Mouse (Mus musculus): ENCODE measurements around the gene Abcc12. TPM values are rescaled to one million over a fixed set of nuclear protein-coding genes. Genes with fewer than 3 reads are reported as not detected.

The Abcc12 gene
- polyA plus RNA-seq, 1 experiment from 2014 or later, result not detected

- Histone ChIP-seq H3K4me1 (ENCODE audit: control insufficient read depth, low read depth, low read length) (no peaks in the 10 kb centered on the region), H3K4me2 (ENCODE audit: low read depth, low read length) (no peak overlapping the region), H3K9me3 (replicated peaks; ENCODE audit: control insufficient read depth, low read length) (no peaks in the 10 kb centered on the region), H3K27me3 (ENCODE audit: control insufficient read depth, insufficient read depth, low read depth, low read length) (no peaks in the 10 kb centered on the region), H3K27ac (ENCODE audit: low read length) (no peak overlapping the region), H3K36me3 (ENCODE audit: control insufficient read depth, insufficient read depth) (no peaks in the 10 kb centered on the region), H3K4me3 (ENCODE audit: low read depth, low read length) (no peak overlapping the region), H3K9ac (ENCODE audit: low read depth, low read length) (no peak overlapping the region)
- WGBS (ENCODE audit: insufficient replicate concordance), result 76% methylated on average over 2 of the region's 2 CpGs
- no peak for ATAC-seq (ENCODE audit: low read depth)
These were observed 40.1 kb downstream of the Abcc12 start for GRCm38 (mm10) chr8:86540376-86540775.

GRCm38 (mm10) chr8:86536663-86536987, 43.9 kb downstream of the Abcc12 start:
- ATAC-seq (ENCODE audit: low read depth), result no peak
- no peak overlapping the region for H3K27ac ChIP-seq (ENCODE audit: low read length)
- WGBS (ENCODE audit: insufficient replicate concordance), result 43% methylated on average over 3 of the region's 3 CpGs
- no peaks in the 10 kb centered on the region for H3K9me3 ChIP-seq (replicated peaks; ENCODE audit: control insufficient read depth, low read length)
- H3K4me3 ChIP-seq (ENCODE audit: low read depth, low read length), result no peak overlapping the region
- H3K36me3 ChIP-seq (ENCODE audit: control insufficient read depth, insufficient read depth), result no peaks in the 10 kb centered on the region
- no peaks in the 10 kb centered on the region for H3K27me3 ChIP-seq (ENCODE audit: control insufficient read depth, insufficient read depth, low read depth, low read length)
- no peak overlapping the region for H3K9ac ChIP-seq (ENCODE audit: low read depth, low read length)
- H3K4me2 ChIP-seq (ENCODE audit: low read depth, low read length), result no peak overlapping the region
- H3K4me1 ChIP-seq (ENCODE audit: control insufficient read depth, low read depth, low read length), result no peaks in the 10 kb centered on the region

- no peaks in the 10 kb centered on the region for H3K4me1 ChIP-seq (ENCODE audit: control insufficient read depth, low read depth, low read length)
- no peak overlapping the region for H3K4me3 ChIP-seq (ENCODE audit: low read depth, low read length)
- WGBS (ENCODE audit: insufficient replicate concordance), result 35% methylated on average over 11 of the region's 11 CpGs
- H3K36me3 ChIP-seq (ENCODE audit: control insufficient read depth, insufficient read depth), result no peaks in the 10 kb centered on the region
- no peak overlapping the region for H3K9ac ChIP-seq (ENCODE audit: low read depth, low read length)
- no peak overlapping the region for H3K4me2 ChIP-seq (ENCODE audit: low read depth, low read length)
- no peaks in the 10 kb centered on the region for H3K27me3 ChIP-seq (ENCODE audit: control insufficient read depth, insufficient read depth, low read depth, low read length)
- H3K9me3 ChIP-seq (replicated peaks; ENCODE audit: control insufficient read depth, low read length), result no peaks in the 10 kb centered on the region
- H3K27ac ChIP-seq (ENCODE audit: low read length), result no peak overlapping the region
- no peak for ATAC-seq (ENCODE audit: low read depth)
These were observed 44.5 kb downstream of the Abcc12 start for GRCm38 (mm10) chr8:86535791-86536662.

GRCm38 (mm10) chr8:86535068-86535560, 45.4 kb downstream of the Abcc12 start:
- Histone ChIP-seq H3K27me3 (ENCODE audit: control insufficient read depth, insufficient read depth, low read depth, low read length) (no peaks in the 10 kb centered on the region), H3K4me1 (ENCODE audit: control insufficient read depth, low read depth, low read length) (no peaks in the 10 kb centered on the region), H3K36me3 (ENCODE audit: control insufficient read depth, insufficient read depth) (no peaks in the 10 kb centered on the region), H3K4me2 (ENCODE audit: low read depth, low read length) (no peak overlapping the region), H3K4me3 (ENCODE audit: low read depth, low read length) (no peak overlapping the region), H3K9ac (ENCODE audit: low read depth, low read length) (no peak overlapping the region), H3K9me3 (replicated peaks; ENCODE audit: control insufficient read depth, low read length) (no peaks in the 10 kb centered on the region), H3K27ac (ENCODE audit: low read length) (no peak overlapping the region)
- ATAC-seq (ENCODE audit: low read depth), result no peak
- 42% methylated on average over 7 of the region's 7 CpGs for WGBS (ENCODE audit: insufficient replicate concordance)

GRCm38 (mm10) chr8:86529714-86530113, 50.8 kb downstream of the Abcc12 start:
- no peaks in the 10 kb centered on the region for H3K9me3 ChIP-seq (replicated peaks; ENCODE audit: control insufficient read depth, low read length)
- no peaks in the 10 kb centered on the region for H3K27me3 ChIP-seq (ENCODE audit: control insufficient read depth, insufficient read depth, low read depth, low read length)
- no peaks in the 10 kb centered on the region for H3K36me3 ChIP-seq (ENCODE audit: control insufficient read depth, insufficient read depth)
- no peak overlapping the region for H3K4me3 ChIP-seq (ENCODE audit: low read depth, low read length)
- H3K9ac ChIP-seq (ENCODE audit: low read depth, low read length), result no peak overlapping the region
- WGBS (ENCODE audit: insufficient replicate concordance), result 36% methylated on average over 2 of the region's 2 CpGs
- no peak overlapping the region for H3K4me2 ChIP-seq (ENCODE audit: low read depth, low read length)
- ATAC-seq (ENCODE audit: low read depth), result no peak
- no peaks in the 10 kb centered on the region for H3K4me1 ChIP-seq (ENCODE audit: control insufficient read depth, low read depth, low read length)
- H3K27ac ChIP-seq (ENCODE audit: low read length), result no peak overlapping the region

- no peak overlapping the region for H3K4me3 ChIP-seq (ENCODE audit: low read depth, low read length)
- no peak for ATAC-seq (ENCODE audit: low read depth)
- no peaks in the 10 kb centered on the region for H3K27me3 ChIP-seq (ENCODE audit: control insufficient read depth, insufficient read depth, low read depth, low read length)
- H3K27ac ChIP-seq (ENCODE audit: low read length), result no peak overlapping the region
- no peaks in the 10 kb centered on the region for H3K9me3 ChIP-seq (replicated peaks; ENCODE audit: control insufficient read depth, low read length)
- no peaks in the 10 kb centered on the region for H3K36me3 ChIP-seq (ENCODE audit: control insufficient read depth, insufficient read depth)
- no peak overlapping the region for H3K9ac ChIP-seq (ENCODE audit: low read depth, low read length)
- no peaks in the 10 kb centered on the region for H3K4me1 ChIP-seq (ENCODE audit: control insufficient read depth, low read depth, low read length)
- 67% methylated on average over 19 of the region's 19 CpGs for WGBS (ENCODE audit: insufficient replicate concordance)
- no peak overlapping the region for H3K4me2 ChIP-seq (ENCODE audit: low read depth, low read length)
These were observed 53.0 kb downstream of the Abcc12 start for GRCm38 (mm10) chr8:86527336-86528029.

GRCm38 (mm10) chr8:86526808-86527207, 53.7 kb downstream of the Abcc12 start:
- Histone ChIP-seq H3K4me1 (ENCODE audit: control insufficient read depth, low read depth, low read length) (no peaks in the 10 kb centered on the region), H3K9ac (ENCODE audit: low read depth, low read length) (no peak overlapping the region), H3K36me3 (ENCODE audit: control insufficient read depth, insufficient read depth) (no peaks in the 10 kb centered on the region), H3K27ac (ENCODE audit: low read length) (no peak overlapping the region), H3K4me3 (ENCODE audit: low read depth, low read length) (no peak overlapping the region), H3K27me3 (ENCODE audit: control insufficient read depth, insufficient read depth, low read depth, low read length) (no peaks in the 10 kb centered on the region), H3K9me3 (replicated peaks; ENCODE audit: control insufficient read depth, low read length) (no peaks in the 10 kb centered on the region), H3K4me2 (ENCODE audit: low read depth, low read length) (no peak overlapping the region)
- ATAC-seq (ENCODE audit: low read depth), result no peak
- 77% methylated on average over 8 of the region's 8 CpGs for WGBS (ENCODE audit: insufficient replicate concordance)

GRCm38 (mm10) chr8:86514203-86514602, 66.3 kb downstream of the Abcc12 start:
- no peak overlapping the region for H3K27ac ChIP-seq (ENCODE audit: low read length)
- no peak overlapping the region for H3K4me2 ChIP-seq (ENCODE audit: low read depth, low read length)
- no peaks in the 10 kb centered on the region for H3K36me3 ChIP-seq (ENCODE audit: control insufficient read depth, insufficient read depth)
- 44% methylated on average over 1 of the region's 1 CpGs for WGBS (ENCODE audit: insufficient replicate concordance)
- H3K27me3 ChIP-seq (ENCODE audit: control insufficient read depth, insufficient read depth, low read depth, low read length), result no peaks in the 10 kb centered on the region
- ATAC-seq (ENCODE audit: low read depth), result no peak
- no peaks in the 10 kb centered on the region for H3K4me1 ChIP-seq (ENCODE audit: control insufficient read depth, low read depth, low read length)
- no peak overlapping the region for H3K4me3 ChIP-seq (ENCODE audit: low read depth, low read length)
- H3K9me3 ChIP-seq (replicated peaks; ENCODE audit: control insufficient read depth, low read length), result no peaks in the 10 kb centered on the region
- H3K9ac ChIP-seq (ENCODE audit: low read depth, low read length), result no peak overlapping the region

GRCm38 (mm10) chr8:86512886-86513285, 67.6 kb downstream of the Abcc12 start:
- no peaks in the 10 kb centered on the region for H3K27me3 ChIP-seq (ENCODE audit: control insufficient read depth, insufficient read depth, low read depth, low read length)
- no peak overlapping the region for H3K9ac ChIP-seq (ENCODE audit: low read depth, low read length)
- H3K27ac ChIP-seq (ENCODE audit: low read length), result no peak overlapping the region
- 48% methylated on average over 5 of the region's 5 CpGs for WGBS (ENCODE audit: insufficient replicate concordance)
- no peak for ATAC-seq (ENCODE audit: low read depth)
- no peak overlapping the region for H3K4me3 ChIP-seq (ENCODE audit: low read depth, low read length)
- no peak overlapping the region for H3K4me2 ChIP-seq (ENCODE audit: low read depth, low read length)
- no peaks in the 10 kb centered on the region for H3K36me3 ChIP-seq (ENCODE audit: control insufficient read depth, insufficient read depth)
- H3K4me1 ChIP-seq (ENCODE audit: control insufficient read depth, low read depth, low read length), result no peaks in the 10 kb centered on the region
- H3K9me3 ChIP-seq (replicated peaks; ENCODE audit: control insufficient read depth, low read length), result no peaks in the 10 kb centered on the region
